Mouse (Mus musculus) kidney, adult 8-10 months (tissue): ENCODE data around the gene Gm3739.
"Not testable (repeated sequence)": the region's sequence is repeated elsewhere in the genome, so short reads cannot be mapped to it uniquely, and the experiment has no call there.

ENCODE experiments used
- DNase-seq, 2 experiments: peaks; one replicate each; pipeline ENCODE4 v3.0.0; 2022

Gene Gm3739

DNA sequence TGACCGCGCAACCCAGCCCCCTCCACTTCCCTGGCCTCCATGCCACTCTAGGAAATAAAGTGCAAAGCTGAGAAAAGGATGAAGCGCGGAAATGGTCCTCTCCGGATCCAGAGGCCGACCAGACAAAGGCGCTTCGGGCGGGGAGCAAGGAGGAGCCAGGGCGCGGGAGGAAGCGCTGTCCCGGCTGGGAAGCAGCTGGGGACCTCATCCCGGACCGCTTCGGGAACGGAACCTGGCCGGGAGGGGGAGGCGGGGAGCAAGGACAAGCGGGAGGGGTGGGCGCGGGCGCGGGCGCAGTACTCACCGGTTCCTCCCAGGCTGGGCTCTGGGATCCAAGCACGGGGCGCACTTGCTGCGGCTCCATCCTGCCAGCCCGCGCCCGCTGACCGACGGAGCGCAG is at the start of gene Gm3739:
Gm3739 (minus strand) TSS at position 389 of the 400 bp plus-strand sequence.
- not testable (repeated sequence) for DNase-seq

GRCm38 (mm10) chr14:7332295-7332694 is 17.4 kb upstream of the Gm3739 start, which contains the start of gene Gm5797:
TSS of gene Gm5797 (minus strand) at chr14:7332395.
- not testable (repeated sequence) for DNase-seq

DNA sequence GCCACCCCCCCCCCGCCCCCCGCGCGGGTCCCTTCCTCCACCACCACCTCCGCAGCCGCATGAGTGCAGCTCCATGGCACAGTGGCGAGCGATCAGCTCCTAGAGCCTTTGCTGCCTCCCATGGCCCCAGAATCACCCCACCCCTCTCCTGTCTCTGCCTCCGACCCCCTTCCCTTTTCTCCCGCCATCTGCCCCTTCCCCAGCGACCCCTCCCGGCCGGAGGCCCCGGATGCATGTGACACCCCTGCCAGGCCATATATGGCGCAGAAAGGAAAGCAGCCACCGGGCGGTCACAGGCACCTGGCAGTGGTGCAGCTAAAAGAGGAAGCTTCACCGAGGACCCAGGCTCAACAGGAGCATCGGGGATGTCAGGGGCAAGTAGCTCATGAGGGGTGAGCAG is 244 bp upstream of the Gm3739 start:
- DNase-seq, result not testable (repeated sequence)

- DNase-seq, result not testable (repeated sequence)
These were observed 50.2 kb downstream of the Gm3739 start, which contains the start of gene Gm3727 for GRCm38 (mm10) chr14:7264614-7265013. TSS of gene Gm3727 (minus strand) at chr14:7264714.
